Mouse (Mus musculus) layer of hippocampus, postnatal 25 days (tissue): ENCODE results near the gene Ugt2b37. TPM values are rescaled to one million over a fixed set of nuclear protein-coding genes. Genes with fewer than 3 reads are reported as not detected.
"Not testable (repeated sequence)": the region's sequence is repeated elsewhere in the genome, so short reads cannot be mapped to it uniquely, and the experiment has no call there.

ENCODE experiments used
- DNase-seq, 2 experiments: peaks; one replicate each; pipeline ENCODE4 v3.0.0; 2022; ENCODE audit warnings: mixed read lengths in 2 of 2, low spot score in 1 of 2; ENCODE audit errors: extremely low spot score in 1 of 2
- total RNA-seq, 2 experiments: library from RNA; stranded (reverse); gene quantifications; 2 replicates each; pipeline ENCODE4 v1.2.3; 2021

Ugt2b37 gene
- total RNA-seq = not detected

GRCm38 (mm10) chr5:87254676-87255075 lies at the start of gene Ugt2b37:
TSS of gene Ugt2b37 (minus strand) at chr5:87254804.
- not testable (repeated sequence) for DNase-seq

- not testable (repeated sequence) for DNase-seq
These were observed 31.6 kb upstream of the Ugt2b37 start for GRCm38 (mm10) chr5:87286180-87286579.

GRCm38 (mm10) chr5:87275986-87276385 lies 21.4 kb upstream of the Ugt2b37 start:
- DNase-seq = not testable (repeated sequence)

GRCm38 (mm10) chr5:87275581-87275980 lies 21.0 kb upstream of the Ugt2b37 start:
- no peak for DNase-seq

GRCm38 (mm10) chr5:87255831-87256230 lies 1.2 kb upstream of the Ugt2b37 start:
- no peak for DNase-seq

- not testable (repeated sequence) for DNase-seq
These were observed 12.5 kb downstream of the Ugt2b37 start for GRCm38 (mm10) chr5:87242140-87242539.

- DNase-seq = not testable (repeated sequence)
These were observed 58.2 kb downstream of the Ugt2b37 start for GRCm38 (mm10) chr5:87196430-87196829.

Other genes with a start within 250 kb of the Ugt2b37 start
- gene Ugt2b36, start 162.2 kb downstream of the Ugt2b37 start, total RNA-seq = not detected
- not detected for gene Ugt2b5, start 114.5 kb downstream of the Ugt2b37 start, total RNA-seq
- gene Ugt2a3, start 82.4 kb upstream of the Ugt2b37 start, total RNA-seq = not detected
- gene Ugt2b38, start 169.4 kb upstream of the Ugt2b37 start, total RNA-seq = not detected
- gene Ugt2a2, start 227.5 kb upstream of the Ugt2b37 start, total RNA-seq = not detected
- not detected for gene Gm43638, start 232.0 kb upstream of the Ugt2b37 start, total RNA-seq
- not detected for gene Ugt2a1, start 236.1 kb upstream of the Ugt2b37 start, total RNA-seq